Mouse (Mus musculus): Measurements from ENCODE around the gene Snip1. TPM values are rescaled to one million over a fixed set of nuclear protein-coding genes. Genes with fewer than 3 reads are reported as not detected.

Gene Snip1
- polyA plus RNA-seq, 1 experiment from 2014 or later: 31.2 TPM

DNA sequence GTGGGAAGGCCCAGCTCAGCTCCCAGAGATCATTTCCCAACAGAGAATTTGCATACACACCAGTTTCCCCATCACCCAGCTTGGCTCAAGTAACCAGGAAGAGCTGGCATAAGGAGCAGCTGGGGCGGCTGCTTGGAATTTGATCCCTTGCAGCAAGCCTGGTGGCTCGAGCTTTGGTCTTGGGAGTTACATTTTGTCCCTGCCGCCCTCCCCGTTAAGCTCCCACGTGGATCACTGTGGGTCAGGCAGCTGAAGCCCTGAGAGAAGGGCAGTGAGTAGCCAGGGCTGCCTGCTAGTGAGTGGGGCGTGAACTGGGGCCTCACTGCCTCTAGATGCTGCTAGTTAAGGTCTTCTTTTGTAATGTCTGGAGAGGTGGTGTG, 49.2 kb downstream of the Snip1 start:
- no peak for DNase-seq
- Histone ChIP-seq H3K27ac (replicated peaks; ENCODE audit: low read depth, low read length) (no peak overlapping the region), H3K4me1 (ENCODE audit: control insufficient read depth, insufficient read depth, low read length) (no peaks in the 10 kb centered on the region), H3K9ac (replicated peaks; ENCODE audit: low read length) (no peak overlapping the region), H3K36me3 (ENCODE audit: control insufficient read depth, insufficient read depth, low read length) (peaks cover 15% of the 10 kb centered on the region), H3K9me3 (ENCODE audit: control insufficient read depth, low read length) (no peaks in the 10 kb centered on the region), H3K4me2 (ENCODE audit: low read length) (no peak overlapping the region), H3K4me3 (replicated peaks; ENCODE audit: low read depth, low read length) (no peak overlapping the region), H3K27me3 (ENCODE audit: control insufficient read depth, insufficient read depth, low read length) (no peaks in the 10 kb centered on the region)
- 41% methylated on average over 6 of the region's 6 CpGs for WGBS
- no peak for ATAC-seq (ENCODE audit: low FRiP score, low TSS enrichment)

- no peaks in the 10 kb centered on the region for H3K9me3 ChIP-seq (ENCODE audit: control insufficient read depth, low read length)
- ATAC-seq (ENCODE audit: low FRiP score, low TSS enrichment): no peak
- peaks cover 9% of the 10 kb centered on the region for H3K36me3 ChIP-seq (ENCODE audit: control insufficient read depth, insufficient read depth, low read length)
- H3K4me1 ChIP-seq (ENCODE audit: control insufficient read depth, insufficient read depth, low read length): no peaks in the 10 kb centered on the region
- 73% methylated on average over 9 of the region's 9 CpGs for WGBS
- H3K4me3 ChIP-seq (replicated peaks; ENCODE audit: low read depth, low read length): no peak overlapping the region
- no peak overlapping the region for H3K9ac ChIP-seq (replicated peaks; ENCODE audit: low read length)
- no peak overlapping the region for H3K27ac ChIP-seq (replicated peaks; ENCODE audit: low read depth, low read length)
- DNase-seq: peak; percentile 57
- no peak overlapping the region for H3K4me2 ChIP-seq (ENCODE audit: low read length)
- H3K27me3 ChIP-seq (ENCODE audit: control insufficient read depth, insufficient read depth, low read length): no peaks in the 10 kb centered on the region
These were observed 49.8 kb downstream of the Snip1 start for GRCm38 (mm10) chr4:125116090-125116861.

DNA sequence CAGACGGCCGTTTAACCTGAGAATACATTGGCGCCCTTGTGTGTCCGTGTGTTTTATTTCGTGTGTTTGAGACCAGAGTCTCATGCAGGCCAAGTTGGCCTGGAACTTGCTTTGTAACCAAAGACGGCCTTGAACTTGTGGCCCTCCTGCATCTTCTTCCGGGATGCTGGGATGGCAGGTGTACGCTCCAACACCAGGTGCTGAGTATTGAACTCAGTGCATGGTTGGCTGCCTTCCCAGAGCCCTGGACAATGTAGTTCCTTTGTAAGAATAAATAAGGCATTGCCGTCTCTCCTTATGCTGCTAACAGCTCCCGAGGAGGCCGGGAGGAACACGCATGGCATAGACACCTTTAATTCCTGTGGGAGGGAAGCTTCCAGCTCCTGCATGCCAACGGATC, 50.5 kb downstream of the Snip1 start:
- no peak overlapping the region for H3K27ac ChIP-seq (replicated peaks; ENCODE audit: low read depth, low read length)
- no peaks in the 10 kb centered on the region for H3K27me3 ChIP-seq (ENCODE audit: control insufficient read depth, insufficient read depth, low read length)
- peaks cover 5% of the 10 kb centered on the region for H3K36me3 ChIP-seq (ENCODE audit: control insufficient read depth, insufficient read depth, low read length)
- no peaks in the 10 kb centered on the region for H3K4me1 ChIP-seq (ENCODE audit: control insufficient read depth, insufficient read depth, low read length)
- 73% methylated on average over 13 of the region's 13 CpGs for WGBS
- no peak overlapping the region for H3K9ac ChIP-seq (replicated peaks; ENCODE audit: low read length)
- no peaks in the 10 kb centered on the region for H3K9me3 ChIP-seq (ENCODE audit: control insufficient read depth, low read length)
- ATAC-seq (ENCODE audit: low FRiP score, low TSS enrichment) (no peak), DNase-seq (no peak)
- no peak overlapping the region for H3K4me2 ChIP-seq (ENCODE audit: low read length)
- H3K4me3 ChIP-seq (replicated peaks; ENCODE audit: low read depth, low read length): no peak overlapping the region

DNA sequence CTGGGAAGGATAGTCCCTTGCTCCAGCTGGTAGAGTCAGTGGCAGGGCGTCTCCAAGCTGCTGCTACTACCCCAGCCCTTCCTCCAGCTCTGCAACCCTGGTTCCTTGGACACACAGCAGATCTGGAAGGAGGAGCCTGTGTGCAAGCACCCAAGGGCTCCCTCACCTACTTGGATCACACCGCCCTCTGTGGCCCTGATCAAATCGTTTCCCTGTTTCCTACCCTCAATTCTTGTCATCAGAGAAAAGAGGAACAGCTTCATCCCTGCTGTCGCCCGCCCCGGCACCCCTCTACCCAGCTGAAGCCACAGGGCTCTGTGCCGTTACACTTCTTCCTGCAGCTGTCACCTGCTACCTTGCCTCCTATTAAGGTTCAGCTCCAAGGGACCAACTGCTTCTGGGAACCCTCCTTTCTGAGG, 51.4 kb downstream of the Snip1 start:
- ATAC-seq (ENCODE audit: low FRiP score, low TSS enrichment): no peak
- H3K36me3 ChIP-seq (ENCODE audit: control insufficient read depth, insufficient read depth, low read length): no peaks in the 10 kb centered on the region
- no peak overlapping the region for H3K4me3 ChIP-seq (replicated peaks; ENCODE audit: low read depth, low read length)
- H3K4me1 ChIP-seq (ENCODE audit: control insufficient read depth, insufficient read depth, low read length): peaks cover 3% of the 10 kb centered on the region; the same call in 1 of the 2 replicates
- no peak for DNase-seq
- WGBS: 82% methylated on average over 7 of the region's 7 CpGs
- H3K4me2 ChIP-seq (ENCODE audit: low read length): no peak overlapping the region
- H3K9me3 ChIP-seq (ENCODE audit: control insufficient read depth, low read length): no peaks in the 10 kb centered on the region
- H3K27me3 ChIP-seq (ENCODE audit: control insufficient read depth, insufficient read depth, low read length): no peaks in the 10 kb centered on the region
- H3K27ac ChIP-seq (replicated peaks; ENCODE audit: low read depth, low read length): no peak overlapping the region
- H3K9ac ChIP-seq (replicated peaks; ENCODE audit: low read length): no peak overlapping the region

DNA sequence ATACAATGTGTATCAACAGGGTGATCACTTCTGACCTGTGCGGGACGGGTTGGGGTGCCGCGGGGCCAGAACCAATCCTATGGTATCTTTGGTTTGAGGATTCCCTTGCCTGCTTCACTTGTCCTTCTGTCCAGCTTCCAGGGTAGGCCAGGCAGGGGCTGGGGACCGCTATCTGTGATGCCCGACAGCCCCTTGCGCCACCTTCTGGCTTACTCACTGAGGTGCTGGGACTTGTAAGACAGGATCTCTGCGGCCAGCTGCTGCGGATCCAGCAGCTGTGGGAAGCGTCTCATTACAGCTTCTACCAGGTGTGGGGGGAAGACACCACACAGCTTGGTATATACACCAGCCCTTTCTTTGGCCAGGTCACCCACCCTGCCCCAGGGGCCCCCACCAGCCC, 52.6 kb downstream of the Snip1 start:
- Histone ChIP-seq H3K27ac (replicated peaks; ENCODE audit: low read depth, low read length) (no peak overlapping the region), H3K27me3 (ENCODE audit: control insufficient read depth, insufficient read depth, low read length) (no peaks in the 10 kb centered on the region), H3K9ac (replicated peaks; ENCODE audit: low read length) (no peak overlapping the region), H3K4me3 (replicated peaks; ENCODE audit: low read depth, low read length) (no peak overlapping the region), H3K36me3 (ENCODE audit: control insufficient read depth, insufficient read depth, low read length) (no peaks in the 10 kb centered on the region), H3K9me3 (ENCODE audit: control insufficient read depth, low read length) (no peaks in the 10 kb centered on the region), H3K4me2 (ENCODE audit: low read length) (no peak overlapping the region), H3K4me1 (ENCODE audit: control insufficient read depth, insufficient read depth, low read length) (peaks cover 5% of the 10 kb centered on the region; the same call in 1 of the 2 replicates)
- no peak for ATAC-seq (ENCODE audit: low FRiP score, low TSS enrichment)
- DNase-seq: peak; percentile 54
- WGBS: 22% methylated on average over 10 of the region's 10 CpGs

GRCm38 (mm10) chr4:125119721-125120120, 53.2 kb downstream of the Snip1 start:
- H3K9ac ChIP-seq (replicated peaks; ENCODE audit: low read length): no peak overlapping the region
- no peak overlapping the region for H3K27ac ChIP-seq (replicated peaks; ENCODE audit: low read depth, low read length)
- H3K27me3 ChIP-seq (ENCODE audit: control insufficient read depth, insufficient read depth, low read length): no peaks in the 10 kb centered on the region

GRCm38 (mm10) chr4:125122431-125123278, 56.2 kb downstream of the Snip1 start:
- no peak overlapping the region for H3K4me2 ChIP-seq (ENCODE audit: low read length)
- H3K36me3 ChIP-seq (ENCODE audit: control insufficient read depth, insufficient read depth, low read length): no peaks in the 10 kb centered on the region
- H3K27ac ChIP-seq (replicated peaks; ENCODE audit: low read depth, low read length): no peak overlapping the region
- no peak overlapping the region for H3K4me3 ChIP-seq (replicated peaks; ENCODE audit: low read depth, low read length)
- H3K4me1 ChIP-seq (ENCODE audit: control insufficient read depth, insufficient read depth, low read length): peaks cover 12% of the 10 kb centered on the region; the same call in 1 of the 2 replicates
- no peak overlapping the region; the same call in 1 of the 2 replicates for H3K9ac ChIP-seq (replicated peaks; ENCODE audit: low read length)
- no peak for ATAC-seq (ENCODE audit: low FRiP score, low TSS enrichment)
- peaks cover 13% of the 10 kb centered on the region; the same call in 1 of the 2 replicates for H3K27me3 ChIP-seq (ENCODE audit: control insufficient read depth, insufficient read depth, low read length)
- WGBS: 26% methylated on average over 16 of the region's 16 CpGs
- DNase-seq: no peak
- H3K9me3 ChIP-seq (ENCODE audit: control insufficient read depth, low read length): no peaks in the 10 kb centered on the region

More at GRCm38 (mm10) chr4:125119721-125120120, 53.2 kb downstream of the Snip1 start:
- Histone ChIP-seq H3K4me1 (ENCODE audit: control insufficient read depth, insufficient read depth, low read length) (peaks cover 5% of the 10 kb centered on the region; the same call in 1 of the 2 replicates), H3K36me3 (ENCODE audit: control insufficient read depth, insufficient read depth, low read length) (no peaks in the 10 kb centered on the region), H3K4me2 (ENCODE audit: low read length) (no peak overlapping the region), H3K9me3 (ENCODE audit: control insufficient read depth, low read length) (no peaks in the 10 kb centered on the region), H3K4me3 (replicated peaks; ENCODE audit: low read depth, low read length) (no peak overlapping the region)
- 92% methylated on average over 11 of the region's 11 CpGs for WGBS
- DNase-seq: no peak
- no peak for ATAC-seq (ENCODE audit: low FRiP score, low TSS enrichment)

DNA sequence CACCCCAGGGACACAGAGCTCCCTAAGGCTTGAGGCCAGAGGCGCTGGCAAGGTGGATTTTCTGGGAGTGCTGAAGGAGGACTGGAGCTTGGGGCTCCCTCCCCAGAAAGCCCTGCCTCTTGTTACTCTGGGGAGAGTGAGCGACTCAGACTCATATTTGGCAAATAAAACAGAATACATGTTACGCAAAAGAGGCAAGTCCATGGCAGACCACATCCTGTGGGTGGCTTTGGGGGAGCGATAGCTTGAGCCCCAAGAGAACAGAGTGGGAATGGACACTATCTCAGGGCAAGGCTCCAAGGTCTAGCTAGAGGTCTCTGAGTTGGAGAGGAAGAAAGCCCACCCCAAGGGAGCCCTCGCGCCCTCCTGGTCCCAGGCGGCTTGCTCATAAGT, 56.8 kb downstream of the Snip1 start:
- no peak overlapping the region for H3K4me2 ChIP-seq (ENCODE audit: low read length)
- no peaks in the 10 kb centered on the region for H3K36me3 ChIP-seq (ENCODE audit: control insufficient read depth, insufficient read depth, low read length)
- no peak overlapping the region for H3K4me3 ChIP-seq (replicated peaks; ENCODE audit: low read depth, low read length)
- H3K9me3 ChIP-seq (ENCODE audit: control insufficient read depth, low read length): no peaks in the 10 kb centered on the region
- no peak overlapping the region for H3K27ac ChIP-seq (replicated peaks; ENCODE audit: low read depth, low read length)
- H3K27me3 ChIP-seq (ENCODE audit: control insufficient read depth, insufficient read depth, low read length): peaks cover 16% of the 10 kb centered on the region; the same call in 1 of the 2 replicates
- H3K9ac ChIP-seq (replicated peaks; ENCODE audit: low read length): no peak overlapping the region; the same call in 1 of the 2 replicates
- ATAC-seq (ENCODE audit: low FRiP score, low TSS enrichment): no peak
- 74% methylated on average over 7 of the region's 7 CpGs for WGBS
- peaks cover 16% of the 10 kb centered on the region; the same call in 1 of the 2 replicates for H3K4me1 ChIP-seq (ENCODE audit: control insufficient read depth, insufficient read depth, low read length)
- DNase-seq: no peak
